In the genomic region with DNA sequence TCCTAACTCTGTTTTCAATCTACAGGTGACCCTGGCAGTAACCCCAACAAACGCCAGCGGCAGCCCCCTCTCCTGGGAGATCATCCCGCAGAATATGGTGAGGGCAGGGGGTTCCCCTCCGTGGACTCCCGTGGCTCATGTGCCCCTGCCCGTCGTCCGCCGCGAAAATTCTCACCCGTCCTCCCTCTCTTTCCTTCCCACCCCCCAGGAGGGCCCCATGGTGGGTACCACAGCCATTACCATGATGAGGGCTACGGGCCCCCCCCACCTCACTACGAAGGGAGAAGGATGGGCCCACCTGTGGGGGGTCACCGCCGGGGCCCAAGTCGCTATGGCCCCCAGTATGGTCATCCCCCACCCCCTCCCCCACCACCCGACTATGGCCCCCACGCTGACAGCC, we compare ENCODE assay signal across 20 mouse cellular contexts. TPM values are rescaled to one million over a fixed set of nuclear protein-coding genes. Genes with fewer than 3 reads are reported as not detected.
DNase-seq lines count a peak whose midpoint lies in the region; ATAC-seq and TF ChIP-seq lines count a peak whose summit lies in the region.
"Had no signal": no experiment of that assay in that cellular context is flagged by ENCODE, and none has a peak within 500 bp of the region (broad histone marks: within the 10 kb centered on the region; RNA-seq: fewer than 3 reads in every experiment).

No protein-coding gene starts in this region.

- no peak for ATAC-seq in heart, embryonic 13.5 days (ENCODE audit: extremely low read depth, insufficient number of reproducible peaks, low FRiP score, low TSS enrichment)
- ATAC-seq in limb, embryonic 11.5 days (ENCODE audit: insufficient number of reproducible peaks, low FRiP score, low TSS enrichment, low read depth), result no peak
- ATAC-seq: forebrain, embryonic 16.5 days; Patski had no signal

- no peak for TF ChIP-seq RAD21 in CH12.LX (IDR thresholded peaks at IDR 0.05; ENCODE audit: low read depth, low read length)
- TF ChIP-seq RAD21 in MEL (IDR thresholded peaks at IDR 0.05; ENCODE audit: low read depth, low read length), result no peak

- no peaks in the 10 kb centered on the region for H3K9me3 ChIP-seq in heart, embryonic 13.5 days
- H3K9me3 ChIP-seq in limb, embryonic 11.5 days (ENCODE audit: control insufficient read depth, low read length), result no peaks in the 10 kb centered on the region
- no peaks in the 10 kb centered on the region for H3K9me3 ChIP-seq in limb, embryonic 10.5 days (replicated peaks)
- no peaks in the 10 kb centered on the region for H3K9me3 ChIP-seq in CH12.LX (replicated peaks; ENCODE audit: low read length)
- no peaks in the 10 kb centered on the region for H3K9me3 ChIP-seq in MEL (replicated peaks; ENCODE audit: insufficient read depth, low read length)
- H3K9me3 ChIP-seq: liver, embryonic 15.5 days had no signal

- TF ChIP-seq POLR2A in CH12.LX (IDR thresholded peaks at IDR 0.05; ENCODE audit: low read depth, low read length), result no peak
- TF ChIP-seq POLR2A in MEL (IDR thresholded peaks at IDR 0.05; ENCODE audit: control insufficient read depth in 1 of 2, insufficient read depth in 1 of 2, low read depth in 1 of 2, low read length in 2 of 2, poor library complexity in 1 of 2), result no peak

- peaks cover 57% of the 10 kb centered on the region for H3K79me2 ChIP-seq in CH12.LX (replicated peaks; ENCODE audit: control insufficient read depth, extremely low read depth, insufficient read depth, poor library complexity, severe bottlenecking)
- peaks cover 37% of the 10 kb centered on the region for H3K79me2 ChIP-seq in MEL (ENCODE audit: control insufficient read depth, insufficient read depth, low read length, poor library complexity)

- TF ChIP-seq EP300 in CH12.LX (IDR thresholded peaks at IDR 0.05; ENCODE audit: low read length) (no peak), MEL (IDR thresholded peaks at IDR 0.05; ENCODE audit: low read depth in 1 of 2, low read length in 2 of 2) (no peak)

- H3K9ac ChIP-seq in heart, embryonic 13.5 days, result peak overlapping the region; percentile 47; the same call in 1 of the 2 replicates
- H3K9ac ChIP-seq in limb, embryonic 11.5 days (ENCODE audit: low read length), result peak overlapping the region; percentile 17; the same call in 1 of the 2 replicates
- H3K9ac ChIP-seq in CH12.LX (ENCODE audit: insufficient read depth, low read depth), result no peak overlapping the region
- H3K9ac ChIP-seq in MEL (ENCODE audit: control insufficient read depth, low read depth, low read length, poor library complexity, severe bottlenecking), result no peak overlapping the region
- H3K9ac ChIP-seq: liver, embryonic 15.5 days had no signal

- H3K27ac ChIP-seq in heart, embryonic 13.5 days (replicated peaks), result no peak overlapping the region
- H3K27ac ChIP-seq in limb, embryonic 11.5 days (replicated peaks; ENCODE audit: low read depth, low read length), result no peak overlapping the region
- no peak overlapping the region for H3K27ac ChIP-seq in limb, embryonic 10.5 days
- peak overlapping the region; percentile 65; the same call in 1 of the 2 replicates for H3K27ac ChIP-seq in CH12.LX (ENCODE audit: insufficient read depth, low read depth)
- peak overlapping the region; percentile 22; the same call in 1 of the 2 replicates for H3K27ac ChIP-seq in MEL (ENCODE audit: control insufficient read depth, low read depth, low read length)
- H3K27ac ChIP-seq: liver, embryonic 15.5 days had no signal

- no peak for DNase-seq in heart, adult 18-20 months
- no peak for DNase-seq in limb, embryonic 11.5 days (ENCODE audit: low spot score)
- no peak for DNase-seq in limb, embryonic 10.5 days (ENCODE audit: low spot score)
- no peak for DNase-seq in CH12.LX (ENCODE audit: extremely low read depth)
- DNase-seq in MEL (ENCODE audit: low read depth, low spot score), result no peak
- no peak for DNase-seq in frontal cortex, postnatal 25 days (ENCODE audit: low spot score in 2 of 2)
- DNase-seq: gastrocnemius, adult 2 months; heart, adult 2 months; heart, postnatal 36 days; kidney, postnatal 4 days; layer of hippocampus, postnatal 36 days; lung, postnatal 14 days; right cerebral cortex, postnatal 14 days; thymus, adult 2 months had no signal

- H3K36me3 ChIP-seq in heart, embryonic 13.5 days, result peaks cover 97% of the 10 kb centered on the region
- H3K36me3 ChIP-seq in limb, embryonic 11.5 days (ENCODE audit: control insufficient read depth, insufficient read depth, low read length), result peaks cover 75% of the 10 kb centered on the region
- peaks cover 96% of the 10 kb centered on the region for H3K36me3 ChIP-seq in limb, embryonic 10.5 days
- H3K36me3 ChIP-seq in CH12.LX (replicated peaks in 1 of 2; ENCODE audit: control insufficient read depth in 1 of 2, insufficient read depth in 1 of 2, low read length in 1 of 2) (peaks cover 86 to 96% of the 10 kb centered on the region in 2 experiments), MEL (ENCODE audit: control insufficient read depth in 1 of 2, insufficient read depth in 2 of 2, low read length in 2 of 2) (peaks cover 52 to 97% of the 10 kb centered on the region in 2 experiments)

- no peak overlapping the region for H3K4me3 ChIP-seq in heart, embryonic 13.5 days
- no peak overlapping the region for H3K4me3 ChIP-seq in limb, embryonic 11.5 days (ENCODE audit: low read depth, low read length)
- no peak overlapping the region for H3K4me3 ChIP-seq in limb, embryonic 10.5 days
- H3K4me3 ChIP-seq in CH12.LX (replicated peaks in 1 of 3; ENCODE audit: low read depth in 2 of 3, low read length in 2 of 3, poor library complexity in 1 of 3), result peak overlapping the region in 2 of 3 experiments; percentile 22 to 49
- H3K4me3 ChIP-seq in MEL (ENCODE audit: control insufficient read depth in 1 of 2, insufficient read depth in 1 of 2, low read depth in 2 of 2, low read length in 2 of 2), result no peak overlapping the region
- H3K4me3 ChIP-seq: gastrocnemius, adult 2 months; heart, adult 2 months; liver, embryonic 15.5 days had no signal

- H3K4me2 ChIP-seq in heart, embryonic 13.5 days, result no peak overlapping the region
- H3K4me2 ChIP-seq in limb, embryonic 11.5 days (ENCODE audit: low read depth, severe bottlenecking), result no peak overlapping the region
- no peak overlapping the region for H3K4me2 ChIP-seq in CH12.LX (ENCODE audit: insufficient read depth, low read depth, poor library complexity, severe bottlenecking)
- H3K4me2 ChIP-seq: liver, embryonic 15.5 days; midbrain, embryonic 11.5 days had no signal

- in situ Hi-C loops in CH12.LX (cut with MboI; ENCODE audit: low pct_ligation_motif_present, low pct_unique_long_range_greater_than_20kb, low sequenced_read_pairs), result no loop called here

- dilution Hi-C loops in CH12.LX (cut with MboI; ENCODE audit: extremely low pct_ligation_motif_present, extremely low pct_unique_long_range_greater_than_20kb, low sequenced_read_pairs), result no loop called here

- peaks cover 87% of the 10 kb centered on the region for H3K4me1 ChIP-seq in heart, embryonic 13.5 days
- peaks cover 3% of the 10 kb centered on the region; the same call in 1 of the 2 replicates for H3K4me1 ChIP-seq in limb, embryonic 11.5 days (ENCODE audit: control insufficient read depth, insufficient read depth, low read length)
- peaks cover 32% of the 10 kb centered on the region for H3K4me1 ChIP-seq in limb, embryonic 10.5 days
- H3K4me1 ChIP-seq in CH12.LX (ENCODE audit: control insufficient read depth in 1 of 2, insufficient read depth in 2 of 2) (peaks cover 43 to 95% of the 10 kb centered on the region in 2 experiments), MEL (ENCODE audit: control insufficient read depth in 1 of 2, insufficient read depth in 2 of 2, low read length in 2 of 2) (peaks cover 21 to 90% of the 10 kb centered on the region in 2 experiments)

- WGBS in heart, embryonic 13.5 days, result 80% methylated on average over 18 of the region's 18 CpGs
- WGBS in limb, embryonic 11.5 days, result 85% methylated on average over 18 of the region's 18 CpGs
- 89% methylated on average over 18 of the region's 18 CpGs for WGBS in limb, embryonic 10.5 days

- TF ChIP-seq CTCF in CH12.LX (conservative IDR thresholded peaks at IDR 0.05 in 1 of 2, IDR thresholded peaks at IDR 0.05 in 1 of 2; ENCODE audit: low read depth in 2 of 2, low read length in 2 of 2) (no peak), MEL (IDR thresholded peaks at IDR 0.05 in 2 of 3, conservative IDR thresholded peaks at IDR 0.05 in 1 of 3; ENCODE audit: control insufficient read depth in 1 of 3, insufficient read depth in 1 of 3, low read depth in 2 of 3, low read length in 3 of 3, poor library complexity in 1 of 3, severe bottlenecking in 1 of 3) (no peak)

- H3K27me3 ChIP-seq in heart, embryonic 13.5 days (replicated peaks), result no peaks in the 10 kb centered on the region
- no peaks in the 10 kb centered on the region for H3K27me3 ChIP-seq in limb, embryonic 11.5 days (ENCODE audit: control insufficient read depth, insufficient read depth, low read length)
- no peaks in the 10 kb centered on the region for H3K27me3 ChIP-seq in limb, embryonic 10.5 days (ENCODE audit: low read depth, poor library complexity, severe bottlenecking)
- no peaks in the 10 kb centered on the region for H3K27me3 ChIP-seq in CH12.LX (replicated peaks)
- no peaks in the 10 kb centered on the region for H3K27me3 ChIP-seq in MEL (ENCODE audit: control insufficient read depth in 1 of 2, insufficient read depth in 2 of 2, low read length in 2 of 2)
- H3K27me3 ChIP-seq: liver, embryonic 15.5 days; Patski had no signal

RNA-seq across cellular contexts. Expression of a gene that starts 6.6 kb away (rescaled TPM):
- 169 and 182 TPM in 2 replicates for polyA plus RNA-seq in heart, embryonic 13.5 days (2015; fragmentation: Nextera tagmentation; extraction: Ambion mirVana)
- 1,000 to 10,000 TPM; 1,960 to 1,989 TPM for total RNA-seq in heart, adult 18-20 months (2021)
- 93.2 and 94.7 TPM in 2 replicates for polyA plus RNA-seq in limb, embryonic 11.5 days (2014; fragmentation: Nextera tagmentation; extraction: Ambion mirVana)
- 69.1 and 90.7 TPM in 2 replicates for polyA plus RNA-seq in limb, embryonic 10.5 days (2016; fragmentation: Nextera tagmentation; extraction: Ambion mirVana)
- total RNA-seq in CH12.LX (2012; rRNA removed) (103 and 124 TPM in 2 replicates), CH12.LX (2014; rRNA removed) (119 and 121 TPM in 2 replicates), MEL (2012; rRNA removed) (82.8 and 99.5 TPM in 2 replicates)
- polyA plus RNA-seq in CH12.LX (2012; ENCODE audit: insufficient read length, low read depth) (65.1 and 67.6 TPM in 2 replicates), MEL (2012; ENCODE audit: insufficient read depth in 1 of 2, insufficient read length in 2 of 2, low read depth in 1 of 2, low replicate concordance in 2 of 2, missing spikeins in 1 of 2) (10 to 100 TPM in 1 of 2 experiments, not detected in 1; 74.7 TPM)

RNA-seq across cellular contexts. Expression of a gene that starts 10.1 kb away (rescaled TPM):
- polyA plus RNA-seq in heart, embryonic 13.5 days (2015; fragmentation: Nextera tagmentation; extraction: Ambion mirVana), result 168 TPM in 2 replicates
- 100 to 1,000 TPM; 196 to 224 TPM for total RNA-seq in heart, adult 18-20 months (2021)
- 362 and 390 TPM in 2 replicates for polyA plus RNA-seq in limb, embryonic 11.5 days (2014; fragmentation: Nextera tagmentation; extraction: Ambion mirVana)
- polyA plus RNA-seq in limb, embryonic 10.5 days (2016; fragmentation: Nextera tagmentation; extraction: Ambion mirVana), result 335 and 336 TPM in 2 replicates
- total RNA-seq in CH12.LX (2012; rRNA removed) (296 and 342 TPM in 2 replicates), CH12.LX (2014; rRNA removed) (365 and 371 TPM in 2 replicates), MEL (2012; rRNA removed) (246 and 303 TPM in 2 replicates)
- polyA plus RNA-seq in CH12.LX (2012; ENCODE audit: insufficient read length, low read depth) (640 and 645 TPM in 2 replicates), MEL (2012; ENCODE audit: insufficient read depth in 1 of 2, insufficient read length in 2 of 2, low read depth in 1 of 2, low replicate concordance in 2 of 2, missing spikeins in 1 of 2) (1,000 to 10,000 TPM in 1 of 2 experiments, 100 to 1,000 TPM in 1; 684 to 1,095 TPM)

RNA-seq across cellular contexts. Expression of a gene that starts 15.2 kb away (rescaled TPM):
- 4.3 and 5.6 TPM in 2 replicates for polyA plus RNA-seq in heart, embryonic 13.5 days (2015; fragmentation: Nextera tagmentation; extraction: Ambion mirVana)
- total RNA-seq in heart, adult 18-20 months (2021), result 10 to 100 TPM in 1 of 2 experiments, 1 to 10 TPM in 1; 9.6 to 18.7 TPM
- 1.9 and 2.2 TPM in 2 replicates for polyA plus RNA-seq in limb, embryonic 11.5 days (2014; fragmentation: Nextera tagmentation; extraction: Ambion mirVana)
- 2.7 and 4.1 TPM in 2 replicates for polyA plus RNA-seq in limb, embryonic 10.5 days (2016; fragmentation: Nextera tagmentation; extraction: Ambion mirVana)
- total RNA-seq in CH12.LX (2012; rRNA removed) (3.9 and 7.0 TPM in 2 replicates), CH12.LX (2014; rRNA removed) (2.6 and 3.6 TPM in 2 replicates), MEL (2012; rRNA removed) (1.5 and 2.1 TPM in 2 replicates)
- polyA plus RNA-seq in CH12.LX (2012; ENCODE audit: insufficient read length, low read depth) (6.5 and 7.2 TPM in 2 replicates), MEL (2012; ENCODE audit: insufficient read depth in 1 of 2, insufficient read length in 2 of 2, low read depth in 1 of 2, low replicate concordance in 2 of 2, missing spikeins in 1 of 2) (1 to 10 TPM in 1 of 2 experiments, not detected in 1; 5.1 TPM)

RNA-seq across cellular contexts. Expression of a gene that starts 29.7 kb away (rescaled TPM):
- polyA plus RNA-seq in heart, embryonic 13.5 days (2015; fragmentation: Nextera tagmentation; extraction: Ambion mirVana), result 2.7 and 3.6 TPM in 2 replicates
- 1 to 10 TPM; 1.5 to 3.4 TPM for total RNA-seq in heart, adult 18-20 months (2021)
- 2.0 and 3.2 TPM in 2 replicates for polyA plus RNA-seq in limb, embryonic 11.5 days (2014; fragmentation: Nextera tagmentation; extraction: Ambion mirVana)
- polyA plus RNA-seq in limb, embryonic 10.5 days (2016; fragmentation: Nextera tagmentation; extraction: Ambion mirVana), result 2.7 and 3.0 TPM in 2 replicates
- total RNA-seq in CH12.LX (2012; rRNA removed), result 60.9 and 65.5 TPM in 2 replicates
- 41.5 and 46.1 TPM in 2 replicates for total RNA-seq in CH12.LX (2014; rRNA removed)
- polyA plus RNA-seq in CH12.LX (2012; ENCODE audit: insufficient read length, low read depth), result 60.6 and 61.8 TPM in 2 replicates
- total RNA-seq in MEL (2012; rRNA removed), result 32.9 and 39.9 TPM in 2 replicates
- polyA plus RNA-seq in MEL (2012; ENCODE audit: insufficient read depth in 1 of 2, insufficient read length in 2 of 2, low read depth in 1 of 2, low replicate concordance in 2 of 2, missing spikeins in 1 of 2), result 10 to 100 TPM in 1 of 2 experiments, not detected in 1; 63.9 TPM

RNA-seq across cellular contexts. Expression of a gene that starts 45.2 kb away (rescaled TPM):
- polyA plus RNA-seq in heart, embryonic 13.5 days (2015; fragmentation: Nextera tagmentation; extraction: Ambion mirVana), result 1.5 and 1.6 TPM in 2 replicates
- 1 to 10 TPM in 1 of 2 experiments, under 1 TPM in 1; 0.93 to 1.8 TPM for total RNA-seq in heart, adult 18-20 months (2021)
- polyA plus RNA-seq in limb, embryonic 11.5 days (2014; fragmentation: Nextera tagmentation; extraction: Ambion mirVana), result 1.3 and 2.6 TPM in 2 replicates
- 0.41 and 0.73 TPM in 2 replicates for polyA plus RNA-seq in limb, embryonic 10.5 days (2016; fragmentation: Nextera tagmentation; extraction: Ambion mirVana)
- total RNA-seq in CH12.LX (2012; rRNA removed) (not detected in 2 replicates), CH12.LX (2014; rRNA removed) (not detected in 2 replicates), MEL (2012; rRNA removed) (27.7 and 37.8 TPM in 2 replicates)
- polyA plus RNA-seq in CH12.LX (2012; ENCODE audit: insufficient read length, low read depth) (not detected in 2 replicates), MEL (2012; ENCODE audit: insufficient read depth in 1 of 2, insufficient read length in 2 of 2, low read depth in 1 of 2, low replicate concordance in 2 of 2, missing spikeins in 1 of 2) (100 to 1,000 TPM in 1 of 2 experiments, not detected in 1; 138 TPM)
- total RNA-seq: gastrocnemius, adult 2 months; layer of hippocampus, postnatal 36 days; left cerebral cortex, postnatal 36 days had no signal

Comparison
In these comparisons a context has a peak if more than half of its experiments do, and no peak if none do; other contexts are left out.
1. H3K27ac ChIP-seq: peak in CH12.LX (single experiment) and MEL (single experiment); none in heart, embryonic 13.5 days (single experiment), limb, embryonic 11.5 days (single experiment) and limb, embryonic 10.5 days (single experiment).
2. H3K4me3 ChIP-seq: peak in CH12.LX (2 of 3); none in heart, embryonic 13.5 days (single experiment), limb, embryonic 11.5 days (single experiment), limb, embryonic 10.5 days (single experiment) and MEL (0 of 2).
3. H3K9ac ChIP-seq: peak in heart, embryonic 13.5 days (single experiment) and limb, embryonic 11.5 days (single experiment); none in CH12.LX (single experiment) and MEL (single experiment).